Mouse (Mus musculus): ENCODE measurements around the gene Nfatc2ip. TPM values are rescaled to one million over a fixed set of nuclear protein-coding genes. Genes with fewer than 3 reads are reported as not detected.

Nfatc2ip gene
- total RNA-seq, 4 experiments from 2014 or later = 5.2 to 8.0 (median 6.2) TPM

GRCm38 (mm10) chr7:126355847-126356597, 40.5 kb downstream of the Nfatc2ip start:
- no peak for DNase-seq (ENCODE audit: low spot score in 2 of 2)

DNA sequence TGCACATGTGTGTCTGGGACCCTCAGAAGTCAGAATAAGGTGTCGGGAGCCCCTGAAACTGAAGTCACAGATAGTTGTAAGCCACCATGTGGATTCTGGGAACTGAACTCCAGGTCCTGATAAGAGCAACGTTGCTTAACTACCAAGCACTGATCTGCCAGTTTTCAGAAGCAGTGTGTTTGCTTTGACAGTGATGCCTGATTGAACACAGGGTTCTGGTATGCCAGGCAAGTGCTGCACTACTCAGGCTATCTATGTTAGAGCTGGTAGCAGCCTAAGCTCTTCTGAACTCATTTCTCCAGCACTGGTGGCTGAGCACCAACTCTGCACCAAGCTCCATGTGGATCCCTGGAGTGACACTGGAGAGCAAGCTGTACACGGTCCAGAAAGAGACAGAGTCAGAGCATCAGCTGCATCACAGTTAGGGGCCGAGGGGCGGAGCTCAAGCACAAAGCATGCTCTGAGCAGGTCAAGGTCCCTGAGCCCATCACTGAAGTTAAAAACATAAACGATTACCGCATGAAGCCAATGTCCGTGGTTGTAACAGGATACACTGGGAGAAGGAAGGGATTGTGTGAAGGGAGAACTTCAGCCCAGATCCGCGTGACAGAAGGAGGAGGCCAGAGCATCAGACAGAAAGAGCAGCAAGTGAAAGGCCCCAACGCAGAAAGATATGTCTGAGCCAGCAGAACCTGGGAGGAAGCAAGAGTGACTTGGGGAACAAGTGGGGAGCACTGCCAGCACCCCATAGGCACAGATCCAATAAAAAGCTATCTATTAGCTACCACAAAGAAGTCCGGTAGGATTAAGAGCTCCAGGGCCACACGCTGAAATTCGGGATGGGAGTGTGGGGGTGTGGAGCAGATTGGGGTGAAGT, 41.6 kb downstream of the Nfatc2ip start:
- DNase-seq (ENCODE audit: low spot score in 2 of 2) = no peak

DNA sequence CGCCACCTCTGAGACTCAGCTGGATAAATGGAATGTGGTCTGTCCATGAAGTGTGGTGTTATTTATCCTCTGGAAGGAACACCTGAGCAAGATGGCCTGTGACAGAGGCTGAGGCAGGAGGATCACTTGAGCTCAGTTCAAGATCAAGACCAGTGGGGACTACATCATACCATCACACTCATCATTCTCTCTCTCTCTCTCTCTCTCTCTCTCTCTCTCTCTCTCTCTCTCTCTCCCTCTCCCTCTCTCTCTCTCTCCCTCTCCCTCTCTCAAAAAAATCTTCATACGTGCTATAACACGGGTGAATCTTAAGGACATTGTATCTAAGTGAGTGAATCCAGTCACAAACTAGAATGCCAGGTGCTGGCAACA, 42.6 kb downstream of the Nfatc2ip start:
- DNase-seq (ENCODE audit: low spot score in 2 of 2) = no peak

DNA sequence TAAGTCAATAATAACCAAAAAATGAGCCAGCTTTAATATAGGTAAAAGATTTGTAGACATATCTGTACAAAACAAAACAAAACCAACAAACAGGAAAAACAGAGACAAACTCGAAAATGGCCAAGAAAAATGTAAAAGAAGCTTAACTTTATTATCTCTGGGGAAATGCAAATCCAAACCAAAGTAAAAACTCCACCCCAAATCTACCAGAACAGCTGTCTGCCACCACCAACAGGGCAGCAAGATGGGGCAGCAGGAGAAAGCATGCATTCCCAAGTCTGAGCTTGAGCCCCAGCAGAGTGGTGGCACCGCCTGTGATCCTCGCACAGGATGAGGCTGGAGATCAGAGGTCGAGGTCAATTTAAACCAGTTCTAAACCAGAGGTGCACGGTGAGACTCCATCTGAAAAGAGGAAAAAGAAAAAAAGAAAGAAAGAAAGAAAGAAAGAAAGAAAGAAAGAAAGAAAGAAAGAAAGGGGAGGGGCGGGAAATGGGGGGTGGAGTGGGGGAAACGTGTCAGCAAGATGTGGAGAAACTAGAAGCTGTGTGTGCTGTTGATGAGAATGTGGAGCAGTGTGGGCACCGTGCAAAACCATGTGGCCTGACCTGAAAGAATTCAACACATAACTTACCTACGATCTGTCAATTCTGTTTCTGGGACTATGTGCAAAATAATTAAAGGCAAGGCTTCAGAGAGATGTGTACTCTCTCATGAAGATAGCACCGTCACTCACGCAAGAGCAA, 43.1 kb downstream of the Nfatc2ip start:
- DNase-seq (ENCODE audit: low spot score in 2 of 2) = no peak

DNA sequence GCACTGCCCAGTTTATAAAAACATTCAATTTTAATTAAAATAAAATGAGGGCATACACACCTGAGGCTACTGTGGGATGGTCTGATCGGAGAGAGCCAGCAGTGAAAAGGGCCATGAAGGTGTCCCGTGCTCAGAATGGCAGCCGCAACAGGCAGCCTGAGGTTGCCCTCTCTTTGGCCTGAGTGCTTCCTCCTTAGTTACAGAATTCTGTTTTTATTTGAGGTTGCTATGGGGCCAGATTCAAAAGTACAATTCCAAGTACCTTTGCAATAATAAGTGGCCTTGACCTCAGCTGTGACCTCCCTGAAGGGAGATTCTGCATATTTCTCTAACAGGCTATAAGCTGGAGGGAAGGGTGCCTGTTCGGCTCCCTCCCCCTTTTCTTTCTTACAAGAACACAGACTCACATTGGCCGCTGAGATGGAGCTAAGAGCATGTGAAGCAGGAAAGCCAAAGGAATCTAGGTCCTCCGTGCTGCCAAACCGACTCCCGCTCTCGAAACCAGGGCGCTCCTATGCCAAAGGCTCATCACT, 45.1 kb downstream of the Nfatc2ip start:
- no peak for DNase-seq (ENCODE audit: low spot score in 2 of 2)

GRCm38 (mm10) chr7:126350748-126351418, 45.7 kb downstream of the Nfatc2ip start:
- DNase-seq (ENCODE audit: low spot score in 2 of 2) = no peak

DNA sequence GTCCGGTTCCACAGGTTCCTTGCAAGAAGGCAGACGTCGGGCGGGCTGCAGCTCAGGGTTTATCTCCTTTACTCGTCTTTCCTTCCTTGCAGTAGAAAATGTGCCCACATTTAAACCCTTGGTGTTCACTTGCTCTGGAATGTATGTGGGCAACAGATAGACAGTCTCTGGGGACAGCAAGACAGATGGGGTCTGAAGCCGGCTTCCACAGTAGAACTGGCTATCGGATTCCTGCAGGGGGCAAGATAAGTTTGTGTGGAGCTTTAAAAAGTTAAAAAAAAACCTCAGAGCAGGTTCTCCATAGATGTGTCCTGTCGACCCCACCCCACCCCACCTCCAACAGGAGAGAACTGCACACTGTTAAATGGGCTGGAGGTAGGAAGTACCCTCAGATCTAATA, 48.2 kb downstream of the Nfatc2ip start:
- no peak for DNase-seq (ENCODE audit: low spot score in 2 of 2)

- DNase-seq (ENCODE audit: low spot score in 2 of 2) = no peak
These were observed 49.4 kb downstream of the Nfatc2ip start for GRCm38 (mm10) chr7:126347098-126347497.

GRCm38 (mm10) chr7:126345969-126346368, 50.6 kb downstream of the Nfatc2ip start:
- no peak for DNase-seq (ENCODE audit: low spot score in 2 of 2)

- no peak for DNase-seq (ENCODE audit: low spot score in 2 of 2)
These were observed 51.0 kb downstream of the Nfatc2ip start for GRCm38 (mm10) chr7:126345557-126345956.

- DNase-seq (ENCODE audit: low spot score in 2 of 2) = no peak
These were observed 55.6 kb downstream of the Nfatc2ip start for GRCm38 (mm10) chr7:126340896-126341295.

DNA sequence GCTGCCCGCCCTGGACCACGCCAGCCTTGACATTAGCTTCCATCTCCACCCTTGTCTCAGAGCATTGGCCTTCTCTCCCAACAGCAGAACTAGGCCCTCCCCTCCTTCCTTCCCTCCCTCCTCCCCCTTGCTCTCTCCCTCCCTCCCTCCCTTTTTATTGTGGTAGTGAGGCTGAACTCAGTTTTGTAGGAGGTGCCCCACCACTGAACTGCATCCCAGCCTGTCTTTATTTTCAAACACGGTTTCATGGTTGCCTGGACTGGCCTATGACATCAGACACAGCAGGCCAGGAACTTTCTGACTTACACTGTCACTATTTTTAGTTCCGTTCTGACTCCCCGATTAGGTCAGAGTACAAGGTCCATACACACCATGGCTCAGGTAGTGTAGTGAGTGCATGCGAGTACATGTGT, 56.3 kb downstream of the Nfatc2ip start:
- DNase-seq (ENCODE audit: low spot score in 2 of 2) = no peak

- DNase-seq (ENCODE audit: low spot score in 2 of 2) = no peak
These were observed 57.0 kb downstream of the Nfatc2ip start for GRCm38 (mm10) chr7:126339521-126339971.

DNA sequence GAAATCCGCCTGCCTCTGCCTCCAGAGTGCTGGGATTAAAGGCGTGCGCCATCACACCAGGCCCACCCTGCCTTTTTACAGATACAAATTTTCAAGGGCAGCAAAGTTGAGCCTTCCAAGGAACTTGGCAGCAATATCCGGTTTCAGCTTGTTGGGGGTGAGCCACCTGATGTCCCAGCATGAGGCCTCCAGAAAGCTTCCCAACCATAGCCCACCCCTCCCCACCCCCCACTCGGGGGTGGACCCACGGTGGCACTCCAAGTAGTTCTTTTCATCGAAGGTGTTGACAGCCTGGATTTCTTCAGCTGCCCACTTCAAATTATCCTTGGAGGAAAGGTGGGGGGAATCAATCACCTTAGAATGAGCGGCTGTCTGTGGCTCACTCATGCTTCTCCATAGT, 57.6 kb downstream of the Nfatc2ip start:
- DNase-seq (ENCODE audit: low spot score in 2 of 2) = no peak

DNA sequence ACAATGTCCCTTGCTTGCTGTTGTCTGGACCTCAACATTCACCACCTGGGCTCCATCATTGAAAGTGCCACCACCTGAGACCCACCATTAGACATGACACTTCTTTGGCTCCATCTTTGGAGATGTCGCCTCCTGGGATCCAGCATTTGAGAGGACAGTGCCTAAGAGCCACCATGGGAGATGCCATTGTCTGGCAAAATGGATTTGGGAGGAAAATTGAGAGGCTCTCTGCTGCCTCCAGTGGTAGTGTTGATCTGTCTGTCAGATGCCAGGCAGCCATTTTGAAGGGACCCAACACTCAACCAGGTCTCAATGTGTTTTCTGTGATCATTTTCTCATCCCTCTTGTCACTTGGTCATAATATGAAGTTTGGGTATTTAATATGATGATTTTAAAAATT, 61.0 kb downstream of the Nfatc2ip start:
- no peak for DNase-seq (ENCODE audit: low spot score in 2 of 2)

Small RNA genes within 50 kb of the gene (microRNA-seq; reads per million reads assigned to microRNA genes)
- gene Mir7058 = 0 reads per million in 2 experiments

Other genes with a start within 250 kb of the Nfatc2ip start
- 10 to 100 TPM; 89.1 to 99.7 (median 96.2) TPM for gene Xpo6, start 196.2 kb downstream of the Nfatc2ip start, total RNA-seq (2022)
- 10 to 100 TPM; 56.4 to 75.1 (median 65.6) TPM for gene Sbk1, start 124.1 kb downstream of the Nfatc2ip start, total RNA-seq (2022)
- 1 to 10 TPM in 3 of 4 experiments, under 1 TPM in 1; 0.98 to 2.5 (median 1.7) TPM for gene Lat, start 27.2 kb downstream of the Nfatc2ip start, total RNA-seq (2022)
- gene Spns1, start 19.3 kb downstream of the Nfatc2ip start, total RNA-seq (2022) = 100 to 1,000 TPM in 1 of 4 experiments, 10 to 100 TPM in 3; 84.2 to 104 (median 93.7) TPM
- gene Cd19, start 18.2 kb upstream of the Nfatc2ip start, total RNA-seq (2022) = not detected
- 10 to 100 TPM; 15.6 to 22.1 (median 17.1) TPM for gene Rabep2, start 32.0 kb upstream of the Nfatc2ip start, total RNA-seq (2022)
- gene Atp2a1, start 66.4 kb upstream of the Nfatc2ip start, total RNA-seq (2022) = 1 to 10 TPM in 3 of 4 experiments, under 1 TPM in 1; 0.99 to 5.6 (median 1.2) TPM
- gene Sh2b1, start 78.7 kb upstream of the Nfatc2ip start, total RNA-seq (2022) = 10 to 100 TPM; 66.0 to 70.3 (median 67.3) TPM
- 10 to 100 TPM; 68.9 to 84.1 (median 80.1) TPM for gene Tufm, start 90.6 kb upstream of the Nfatc2ip start, total RNA-seq (2022)
- 100 to 1,000 TPM; 113 to 133 (median 125) TPM for gene Atxn2l, start 106.7 kb upstream of the Nfatc2ip start, total RNA-seq (2022)
- 100 to 1,000 TPM; 166 to 196 (median 174) TPM for gene Eif3c, start 169.7 kb upstream of the Nfatc2ip start, total RNA-seq (2022)
- 1 to 10 TPM in 2 of 4 experiments, under 1 TPM in 2; 0.41 to 3.3 (median 1.6) TPM for gene Apobr, start 188.2 kb upstream of the Nfatc2ip start, total RNA-seq (2022)
- 10 to 100 TPM; 31.7 to 46.5 (median 42.0) TPM for gene Cln3, start 189.1 kb upstream of the Nfatc2ip start, total RNA-seq (2022)
- not detected for gene Il27, start 198.2 kb upstream of the Nfatc2ip start, total RNA-seq (2022)
- 10 to 100 TPM; 10.4 to 15.3 (median 13.2) TPM for gene Nupr1, start 234.1 kb upstream of the Nfatc2ip start, total RNA-seq (2022)